Mouse (Mus musculus) forebrain, embryonic 12.5 days (tissue): ENCODE measurements at regions not wholly inside any gene's neighbourhood (a gene's known extent, or its start where the extent isn't known, plus 50 kb on each side); places are given as distances from the start of the nearest gene placed in this dataset.
A peak's percentile ranks its signal among the peaks of the same experiment; 100 is the strongest.

ENCODE experiments used
- ATAC-seq: fragments of 200-750 bp; cut with Nextera tagmentation; 2 replicates; pipeline ENCODE4 v1.8.0; 2017; ENCODE audit warnings: moderate TSS enrichment; ENCODE audit not compliant: low FRiP score
- H3K27ac ChIP-seq: fragments of 300-500 bp; sonication (generic); 2 replicates; pipeline ENCODE4 v1.5.1; 2016; ENCODE audit warnings: mild to moderate bottlenecking
- H3K27me3 ChIP-seq: fragments of 300-500 bp; sonication (generic); 2 replicates; pipeline ENCODE4 v1.6.1; 2016; ENCODE audit warnings: mild to moderate bottlenecking
- H3K36me3 ChIP-seq: fragments of 300-500 bp; sonication (generic); replicated peaks from 2 replicates; pipeline ENCODE4 v1.6.1; 2016; ENCODE audit warnings: mild to moderate bottlenecking
- H3K4me1 ChIP-seq: fragments of 300-500 bp; sonication (generic); 2 replicates; pipeline ENCODE4 v1.6.1; 2016
- H3K4me2 ChIP-seq: fragments of 300-500 bp; sonication (generic); 2 replicates; pipeline ENCODE4 v1.6.1; 2016; ENCODE audit warnings: mild to moderate bottlenecking, moderate library complexity
- H3K4me3 ChIP-seq: fragments of 300-500 bp; sonication (generic); replicated peaks from 2 replicates; pipeline ENCODE4 v1.5.1; 2016; ENCODE audit warnings: mild to moderate bottlenecking
- H3K9ac ChIP-seq: fragments of 300-500 bp; sonication (generic); 2 replicates; pipeline ENCODE4 v1.6.1; 2016; ENCODE audit warnings: mild to moderate bottlenecking
- H3K9me3 ChIP-seq: fragments of 300-500 bp; sonication (generic); 2 replicates; pipeline ENCODE4 v1.6.1; 2016
- WGBS: fragments of 180-500 bp; shearing (Covaris S2); methylation state at CpG from one replicate; pipeline ENCODE4 v1.1.7; 2016; 5-methylcytosine and 5-hydroxymethylcytosine counted together

DNA sequence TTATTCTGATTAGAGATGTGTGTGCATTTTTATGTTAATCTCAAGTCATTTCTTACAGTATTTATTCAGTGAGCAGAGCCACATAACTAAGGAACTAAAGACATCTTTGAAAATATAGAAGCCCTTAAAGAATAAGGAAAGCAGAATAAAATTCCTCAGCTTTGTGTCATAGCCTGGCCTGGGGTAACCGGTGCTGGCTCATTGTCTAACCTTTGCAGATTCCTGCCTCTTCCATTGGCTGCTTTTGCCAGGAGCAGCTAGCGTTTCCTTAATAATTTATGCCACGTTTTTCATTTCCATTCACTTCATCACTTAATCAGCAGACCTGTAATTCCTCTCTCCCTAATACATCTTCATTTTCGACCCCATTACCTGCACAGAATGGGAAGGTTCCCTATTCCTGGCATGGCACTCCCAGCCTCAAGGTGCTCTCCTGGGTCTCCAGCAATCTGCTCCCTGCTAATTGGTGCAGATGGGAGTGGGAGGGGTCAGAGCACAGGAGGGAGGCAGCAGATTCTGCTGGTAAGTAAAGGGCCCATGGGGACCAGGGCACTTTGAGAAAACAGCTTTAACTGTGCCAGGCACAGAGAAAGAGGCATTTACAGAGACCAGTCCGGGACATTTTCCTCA, 413.1 kb downstream of the Stim2 start:
- ATAC-seq: no peak
- H3K27ac ChIP-seq: no peak overlapping the region
- 67% methylated on average over 5 of the region's 5 CpGs for WGBS
- no peaks in the 10 kb centered on the region for H3K27me3 ChIP-seq
- no peaks in the 10 kb centered on the region for H3K36me3 ChIP-seq
- no peak overlapping the region for H3K9ac ChIP-seq
- H3K9me3 ChIP-seq: no peaks in the 10 kb centered on the region
- no peak overlapping the region for H3K4me3 ChIP-seq
- no peak overlapping the region for H3K4me2 ChIP-seq
- no peaks in the 10 kb centered on the region for H3K4me1 ChIP-seq

DNA sequence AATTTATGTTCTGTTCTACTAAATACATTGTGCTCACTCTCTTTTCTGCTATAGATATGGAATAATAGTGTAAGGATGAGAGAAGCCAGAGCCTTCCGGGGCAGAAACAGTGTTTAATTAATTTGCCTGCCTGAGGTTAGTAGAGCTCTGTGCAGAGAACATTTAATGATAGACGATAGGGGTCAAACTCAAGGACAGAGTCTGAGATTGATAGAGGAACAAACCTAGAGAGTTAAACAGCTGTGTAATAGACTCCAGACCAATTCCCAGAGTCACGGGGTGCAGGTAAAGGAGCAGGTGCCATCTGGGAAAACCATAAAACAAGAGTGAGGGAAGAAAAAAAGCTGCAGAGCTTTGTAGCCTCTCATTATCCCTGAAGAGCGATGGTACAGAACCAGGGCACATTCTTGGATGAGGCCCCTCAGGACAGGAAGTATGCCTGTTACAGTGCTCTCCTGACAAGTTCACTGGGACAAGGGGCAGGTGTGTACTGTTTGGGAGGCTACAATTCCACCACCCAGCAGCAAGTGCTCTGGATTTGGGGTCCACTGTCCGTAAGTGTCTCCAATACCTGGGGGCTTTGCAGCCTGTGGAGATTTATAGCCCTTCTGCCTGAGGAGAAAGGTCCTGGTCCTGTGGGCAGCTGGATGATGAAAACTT, 421.6 kb downstream of the Stim2 start:
- Histone ChIP-seq H3K9ac (no peak overlapping the region), H3K27ac (no peak overlapping the region), H3K4me2 (no peak overlapping the region), H3K4me1 (no peaks in the 10 kb centered on the region), H3K36me3 (no peaks in the 10 kb centered on the region), H3K9me3 (no peaks in the 10 kb centered on the region), H3K4me3 (no peak overlapping the region), H3K27me3 (no peaks in the 10 kb centered on the region)
- WGBS: 81% methylated on average over 5 of the region's 5 CpGs
- no peak for ATAC-seq

DNA sequence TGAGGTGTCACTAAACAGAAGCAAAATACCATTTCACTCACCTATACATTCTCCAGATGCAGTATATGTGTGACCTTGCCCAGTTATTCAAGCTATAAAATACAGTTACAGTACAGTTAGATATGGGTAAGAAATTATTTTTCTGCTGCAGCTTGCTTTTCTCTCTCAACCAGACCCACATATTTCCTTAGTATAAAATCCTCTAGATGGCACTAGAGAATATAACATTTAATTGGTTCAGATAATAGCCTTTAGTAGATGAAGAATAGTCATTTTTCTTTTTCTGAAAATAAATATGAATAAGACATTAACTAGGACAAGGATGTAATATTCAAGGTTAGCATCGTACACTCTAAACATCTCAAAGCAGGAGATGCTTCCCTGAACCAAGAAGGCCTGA, 441.0 kb downstream of the Stim2 start:
- WGBS: 91% methylated on average over 1 of the region's 1 CpGs
- no peak overlapping the region for H3K4me3 ChIP-seq
- no peak for ATAC-seq
- H3K27me3 ChIP-seq: no peaks in the 10 kb centered on the region
- H3K27ac ChIP-seq: no peak overlapping the region
- no peaks in the 10 kb centered on the region for H3K9me3 ChIP-seq
- no peaks in the 10 kb centered on the region for H3K36me3 ChIP-seq
- no peak overlapping the region for H3K9ac ChIP-seq
- H3K4me2 ChIP-seq: no peak overlapping the region
- H3K4me1 ChIP-seq: peaks cover 5% of the 10 kb centered on the region

DNA sequence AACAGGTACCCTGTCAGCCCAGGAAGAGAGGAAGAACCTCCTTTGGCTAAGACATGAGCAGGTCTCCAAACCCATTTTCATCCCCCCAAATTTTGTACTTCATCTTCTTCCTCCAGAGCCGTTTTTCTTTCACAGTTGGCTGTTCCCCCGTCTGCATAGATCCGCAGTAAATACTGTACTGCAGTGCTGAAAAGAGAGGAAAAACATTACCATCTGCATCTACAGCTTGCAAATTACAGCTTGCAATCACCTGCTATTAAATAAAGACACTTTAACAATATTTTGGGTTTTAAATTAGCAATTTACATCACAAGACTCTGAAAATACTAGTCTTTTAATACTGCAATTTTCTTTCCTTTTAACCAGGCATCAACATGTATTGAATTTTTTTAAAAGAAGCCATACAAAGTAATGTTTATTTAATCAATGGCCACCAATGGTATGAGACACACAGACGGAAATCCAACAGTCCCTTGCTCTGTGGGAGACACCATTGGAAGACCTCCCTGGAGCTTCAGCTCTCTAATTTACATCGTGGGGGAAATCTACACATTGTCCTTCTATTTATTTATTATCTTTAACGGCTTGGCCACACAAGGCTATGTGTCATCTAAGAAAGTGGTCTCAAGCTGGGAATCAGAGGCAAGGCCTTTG, 442.6 kb downstream of the Stim2 start:
- Histone ChIP-seq H3K27me3 (no peaks in the 10 kb centered on the region), H3K4me1 (peaks cover 5% of the 10 kb centered on the region), H3K27ac (no peak overlapping the region), H3K36me3 (no peaks in the 10 kb centered on the region), H3K4me2 (no peak overlapping the region), H3K9me3 (no peaks in the 10 kb centered on the region), H3K4me3 (no peak overlapping the region), H3K9ac (no peak overlapping the region)
- peak; percentile 30; the same call in 1 of the 2 replicates for ATAC-seq
- 32% methylated on average over 6 of the region's 6 CpGs for WGBS

- 65% methylated on average over 4 of the region's 4 CpGs for whole genome bisulfite sequencing
- Histone ChIP-seq H3K4me3 (no peak overlapping the region), H3K9me3 (no peaks in the 10 kb centered on the region), H3K4me1 (peaks cover 5% of the 10 kb centered on the region), H3K27me3 (no peaks in the 10 kb centered on the region), H3K27ac (no peak overlapping the region), H3K36me3 (no peaks in the 10 kb centered on the region), H3K4me2 (no peak overlapping the region), H3K9ac (no peak overlapping the region)
- no peak for ATAC-seq
Measured at GRCm38 (mm10) chr5:54441598-54441997, 443.3 kb downstream of the Stim2 start.

DNA sequence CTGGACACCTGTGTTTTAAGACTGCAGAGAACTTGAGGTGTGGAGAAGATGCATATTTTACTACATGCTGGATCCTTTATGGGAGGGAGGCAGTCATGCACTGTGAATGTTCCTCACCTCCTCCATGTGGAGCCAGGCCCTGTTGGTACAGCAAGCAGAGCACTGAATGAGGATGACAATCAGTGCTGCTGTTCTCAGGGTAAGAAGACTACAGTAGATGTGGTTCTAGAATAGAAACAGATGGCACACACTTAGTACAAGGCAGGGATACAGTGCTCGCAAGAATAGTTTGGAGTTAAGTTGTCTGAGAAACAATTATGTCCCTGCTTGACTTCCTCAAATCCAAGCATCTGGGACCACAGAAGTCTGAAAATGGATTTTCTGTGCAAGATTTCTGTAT, 485.6 kb downstream of the Stim2 start:
- H3K27ac ChIP-seq: no peak overlapping the region
- H3K27me3 ChIP-seq: no peaks in the 10 kb centered on the region
- no peaks in the 10 kb centered on the region for H3K4me1 ChIP-seq
- H3K36me3 ChIP-seq: no peaks in the 10 kb centered on the region
- 90% methylated on average over 1 of the region's 1 CpGs for WGBS
- no peak overlapping the region for H3K4me2 ChIP-seq
- H3K9me3 ChIP-seq: no peaks in the 10 kb centered on the region
- no peak overlapping the region for H3K9ac ChIP-seq
- ATAC-seq: no peak
- no peak overlapping the region for H3K4me3 ChIP-seq
